Mouse (Mus musculus) embryo, embryonic 11 days (tissue): ENCODE results near the gene Spata2.

ENCODE experiments used
- DNase-seq: peaks from one replicate; pipeline ENCODE4 v3.0.0-alpha.2; 2015

Spata2 gene

DNA sequence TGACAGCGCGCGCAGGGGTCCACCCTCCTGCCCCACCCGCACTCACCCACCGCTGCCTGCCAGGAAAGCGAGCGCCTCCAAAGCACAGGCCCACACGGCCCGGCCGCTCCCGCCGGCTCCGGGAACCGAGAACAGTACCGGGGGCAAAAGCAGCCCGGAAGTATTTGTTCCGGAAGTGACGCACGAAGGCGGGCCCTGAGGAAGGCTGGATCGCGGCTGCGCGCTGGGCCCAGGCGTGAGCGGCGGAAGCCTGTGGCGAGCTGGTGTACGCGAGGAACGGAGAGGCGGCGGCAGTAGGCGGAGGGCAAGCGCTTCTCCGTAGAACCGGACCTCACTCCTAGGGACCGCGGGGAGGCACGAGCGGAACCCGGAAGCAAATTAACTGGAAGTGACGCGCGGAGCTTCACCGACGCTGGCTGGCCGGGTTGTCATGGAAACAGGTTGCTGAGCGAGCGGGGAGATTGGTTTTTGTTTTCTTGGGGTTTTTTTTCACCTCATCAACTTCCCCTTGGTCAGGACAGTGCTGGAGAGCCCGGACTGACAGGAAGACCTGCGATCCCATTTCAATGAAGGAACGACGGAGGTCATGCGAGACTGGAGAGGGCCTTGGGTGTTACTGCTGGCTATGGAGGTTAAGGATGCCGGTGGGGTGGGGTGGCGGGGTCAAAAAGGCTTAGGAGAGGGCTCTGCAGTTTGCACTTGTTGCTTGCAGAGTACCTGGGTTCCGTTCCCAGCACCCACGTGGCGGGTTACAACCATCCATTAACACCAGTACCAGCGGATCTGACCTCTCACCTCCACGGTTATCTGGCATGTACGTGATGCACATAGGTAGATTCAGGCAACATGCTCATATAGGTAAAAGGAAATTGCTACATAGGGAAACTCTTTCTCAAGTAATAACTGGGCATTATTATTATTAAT is at the start of gene Spata2:
Gene Spata2, minus strand, starts transcription at position 175 of the 924 bp plus-strand sequence.
- DNase-seq: peak; percentile 93

DNA sequence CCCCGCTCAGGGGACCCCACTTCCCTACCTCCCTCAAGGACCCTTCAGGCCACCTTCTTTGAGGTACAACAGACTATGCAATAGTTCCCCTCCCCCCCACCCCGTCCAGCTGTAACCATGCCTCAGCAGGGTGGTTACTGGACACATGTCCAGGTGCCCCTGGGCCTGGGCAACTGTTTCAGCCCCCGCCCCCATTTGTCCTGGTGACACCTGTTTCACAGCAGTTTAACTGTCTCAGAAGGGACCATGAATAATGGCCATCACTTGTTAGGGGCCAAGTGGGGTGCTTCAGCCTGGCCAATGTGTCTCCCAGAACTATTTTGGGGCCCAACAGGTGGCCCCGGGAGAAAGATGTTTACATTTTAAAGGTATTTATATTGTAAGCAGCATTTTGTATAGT is 49.7 kb upstream of the Spata2 start:
- DNase-seq: no peak

DNA sequence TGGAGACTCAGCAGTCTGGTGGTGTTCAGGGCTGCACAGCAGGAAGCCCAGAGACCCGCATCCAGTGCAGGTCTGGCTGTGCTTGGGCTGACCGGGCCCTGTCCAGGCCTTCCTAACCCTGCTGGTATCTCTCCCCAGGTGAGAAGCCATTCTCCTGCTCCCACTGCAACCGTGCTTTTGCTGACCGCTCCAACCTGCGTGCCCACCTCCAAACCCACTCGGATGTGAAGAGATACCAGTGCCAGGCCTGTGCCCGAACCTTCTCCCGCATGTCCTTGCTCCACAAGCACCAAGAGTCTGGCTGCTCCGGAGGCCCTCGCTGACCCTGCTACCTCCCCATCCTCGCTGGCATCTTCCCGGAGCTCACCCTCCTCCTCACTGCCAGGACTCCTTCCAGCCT is 49.1 kb upstream of the Spata2 start:
- DNase-seq: no peak

DNA sequence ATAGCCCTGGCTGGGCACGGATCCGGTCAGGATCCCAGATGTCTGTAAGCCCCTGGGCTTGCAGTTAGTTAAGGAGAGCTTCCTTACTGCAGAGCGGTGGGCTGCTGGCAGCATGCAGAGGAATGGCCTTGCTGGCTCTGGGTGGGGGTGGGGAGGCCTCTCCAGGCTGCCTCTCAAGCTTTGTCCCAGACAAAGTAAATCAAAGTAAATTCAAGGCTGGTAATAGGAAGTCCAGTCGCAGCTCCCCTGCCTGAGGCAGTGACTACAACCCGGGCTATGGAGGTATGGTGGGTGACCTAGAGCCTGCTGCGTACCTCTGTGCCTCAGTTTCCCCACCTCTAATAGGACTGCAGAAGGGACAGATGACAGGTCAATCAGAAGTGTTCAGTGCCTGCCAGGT is 48.6 kb upstream of the Spata2 start:
- peak; percentile 68 for DNase-seq

DNA sequence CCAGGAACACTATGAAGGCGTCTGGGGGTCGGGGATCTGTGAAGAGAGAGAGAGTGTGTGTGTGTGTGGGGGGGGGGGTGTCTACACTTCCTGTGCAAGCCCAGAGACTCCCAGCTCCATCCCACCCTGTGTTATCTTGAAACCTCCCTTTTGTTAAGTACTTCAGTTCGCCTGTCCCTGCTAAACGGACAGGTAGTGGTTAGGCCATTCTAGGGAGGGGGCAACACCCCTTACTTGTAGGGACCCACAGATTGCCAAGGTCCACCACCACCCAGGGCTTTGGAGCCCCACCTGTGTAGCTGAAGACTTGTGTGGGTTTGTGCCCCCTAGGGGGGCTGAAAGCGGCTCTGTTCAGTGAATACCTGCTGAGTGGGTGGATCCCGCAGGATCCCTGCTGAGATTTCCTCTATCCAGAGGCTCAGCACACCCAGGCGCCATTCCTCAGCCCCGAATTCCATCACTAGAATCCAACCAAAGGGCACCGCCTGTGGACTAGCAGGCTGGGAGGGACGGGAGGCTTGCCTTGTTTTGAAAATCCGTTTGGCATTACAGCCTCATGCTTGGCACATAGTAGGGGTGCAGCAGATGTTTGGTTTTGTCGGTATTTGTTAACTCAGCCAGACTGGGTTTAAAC is 47.9 kb upstream of the Spata2 start:
- no peak for DNase-seq

DNA sequence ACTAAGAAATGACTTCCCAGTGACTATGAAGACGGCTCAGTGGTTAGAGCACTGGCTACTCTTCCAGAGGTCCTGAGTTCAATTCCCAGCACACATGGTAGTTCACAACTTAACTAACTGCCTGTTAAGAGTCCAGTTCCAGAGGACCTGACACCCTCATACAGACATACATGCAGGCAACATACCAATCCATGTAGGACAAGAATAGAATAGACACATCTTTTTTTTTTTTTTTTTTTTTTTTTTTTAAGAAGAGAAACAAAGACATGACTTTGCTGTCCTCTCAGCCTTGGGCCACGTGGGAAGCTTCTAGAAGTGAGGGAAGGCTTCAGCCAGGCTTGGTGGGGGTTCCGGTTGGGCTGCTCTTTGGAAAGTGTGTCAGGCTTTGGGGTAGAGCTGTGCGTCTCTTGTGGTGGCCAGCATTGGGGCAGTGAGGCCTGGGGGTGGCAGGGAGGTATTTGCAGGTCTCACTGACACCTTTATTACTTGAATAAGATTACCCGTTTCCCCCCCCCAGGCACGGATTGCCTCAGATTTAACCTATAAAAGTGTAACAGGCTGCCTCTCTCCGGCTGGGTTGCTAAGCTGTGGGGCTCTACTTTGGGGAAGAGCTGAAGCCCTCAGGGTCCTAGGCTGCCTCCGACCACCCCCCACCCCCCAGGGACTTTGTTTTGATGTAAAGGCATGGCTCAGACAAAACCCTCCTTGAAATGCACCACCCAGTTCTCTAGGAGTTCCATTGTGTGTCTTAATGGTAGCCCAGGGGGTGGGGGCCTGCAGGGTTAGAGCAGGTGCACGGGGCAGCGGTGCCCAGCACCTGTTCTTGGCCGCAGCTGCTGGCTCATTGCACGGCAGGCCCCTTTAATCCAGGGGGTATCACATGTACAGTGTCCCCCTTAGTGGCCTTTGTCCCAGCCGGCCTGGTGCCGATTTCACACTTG is 47.1 kb upstream of the Spata2 start:
- no peak for DNase-seq

DNA sequence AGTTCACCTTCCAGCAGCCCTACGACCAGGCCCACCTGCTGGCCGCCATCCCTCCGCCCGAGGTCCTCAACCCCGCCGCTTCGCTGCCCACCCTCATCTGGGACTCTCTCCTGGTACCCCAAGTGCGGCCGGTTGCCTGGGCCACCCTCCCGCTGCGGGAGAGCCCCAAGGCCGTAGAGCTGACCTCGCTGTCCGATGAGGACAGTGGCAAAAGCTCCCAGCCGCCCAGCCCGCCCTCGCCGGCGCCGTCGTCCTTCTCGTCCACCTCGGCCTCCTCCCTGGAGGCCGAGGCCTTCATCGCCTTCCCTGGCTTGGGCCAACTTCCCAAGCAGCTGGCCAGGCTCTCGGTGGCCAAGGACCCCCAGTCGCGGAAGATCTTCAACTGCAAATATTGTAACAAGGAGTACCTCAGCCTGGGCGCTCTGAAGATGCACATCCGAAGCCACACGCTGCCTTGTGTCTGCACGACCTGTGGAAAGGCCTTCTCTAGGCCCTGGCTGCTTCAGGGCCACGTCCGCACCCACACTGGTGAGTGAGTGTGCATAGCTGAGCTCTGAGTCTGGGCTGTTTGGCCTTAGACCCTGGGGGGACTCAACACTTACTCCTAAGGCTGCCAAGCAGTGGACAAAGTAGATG is 46.1 kb upstream of the Spata2 start:
- DNase-seq: no peak

DNA sequence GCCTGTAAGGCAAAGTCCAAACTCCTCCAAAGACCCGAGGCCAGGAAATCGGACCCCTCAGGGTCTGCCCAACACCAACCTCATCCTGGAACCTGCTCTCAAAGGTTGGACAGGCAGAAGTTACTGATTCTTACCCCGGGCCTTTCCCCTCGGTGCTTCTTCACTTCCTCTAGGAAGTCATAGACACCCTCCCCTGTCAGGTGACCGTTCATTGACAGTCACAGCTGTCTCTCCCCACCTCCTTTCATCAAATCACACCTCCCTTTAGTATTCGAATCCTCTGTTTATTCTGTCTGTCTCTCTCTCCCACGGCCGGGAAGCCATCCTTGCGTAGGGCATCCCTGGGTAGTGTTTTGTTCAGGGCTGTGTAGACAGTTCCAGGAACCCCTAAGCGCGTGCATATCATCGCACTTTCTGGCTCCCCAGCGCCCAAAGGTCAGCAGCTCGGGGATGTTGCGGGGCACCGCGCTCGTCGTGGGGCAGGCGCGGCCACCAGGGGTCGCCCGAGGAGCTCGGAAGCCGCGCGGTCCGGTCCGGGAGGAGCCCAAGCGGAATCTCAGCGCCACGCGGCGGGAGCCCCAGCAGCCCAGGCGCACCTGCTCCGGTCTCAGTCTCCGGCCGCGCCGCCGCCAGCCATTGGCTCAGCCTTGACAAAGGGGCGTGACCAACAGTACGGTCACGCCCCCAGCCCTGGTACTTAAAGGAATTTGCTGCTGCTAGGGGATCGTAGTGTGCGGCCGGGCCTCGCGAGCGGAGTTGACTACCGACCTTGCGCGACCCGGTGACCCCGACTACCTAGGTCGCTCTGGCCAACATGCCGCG is 45.0 kb upstream of the Spata2 start, which contains the start of gene Snai1:
Gene Snai1, plus strand, starts transcription at position 720 of the 822 bp plus-strand sequence.
- DNase-seq: peak; percentile 100

DNA sequence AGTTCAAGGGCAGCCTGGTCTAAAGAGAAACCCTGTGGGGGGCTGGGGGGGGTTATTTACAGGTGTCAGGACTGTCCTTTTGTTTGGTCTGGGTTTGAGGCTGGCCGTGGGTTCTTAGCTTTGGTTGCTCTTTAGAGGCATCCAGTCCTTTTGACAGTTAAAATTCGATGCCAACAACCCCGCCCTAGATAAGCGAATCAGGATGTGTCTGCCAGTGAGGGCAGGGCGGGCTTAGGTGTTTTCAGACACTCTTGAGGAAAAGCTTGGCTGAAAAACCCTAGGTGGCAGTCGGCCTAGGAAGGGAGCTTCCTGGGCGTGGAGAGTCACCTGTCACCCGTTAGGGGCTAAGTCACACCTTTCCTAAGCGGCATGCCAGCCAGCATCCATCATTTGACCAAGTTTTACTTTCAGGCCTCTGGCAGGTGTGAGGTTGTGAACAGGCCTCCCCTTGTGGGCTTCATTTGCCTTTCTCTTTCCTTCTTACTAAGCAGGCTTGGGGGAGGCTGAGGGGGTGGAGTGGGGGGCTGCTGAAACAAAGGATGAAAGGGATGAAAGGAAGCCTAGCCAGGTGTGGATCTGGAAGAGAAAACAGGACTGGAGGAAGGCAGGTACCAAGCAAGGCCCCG is 43.7 kb upstream of the Spata2 start:
- no peak for DNase-seq

DNA sequence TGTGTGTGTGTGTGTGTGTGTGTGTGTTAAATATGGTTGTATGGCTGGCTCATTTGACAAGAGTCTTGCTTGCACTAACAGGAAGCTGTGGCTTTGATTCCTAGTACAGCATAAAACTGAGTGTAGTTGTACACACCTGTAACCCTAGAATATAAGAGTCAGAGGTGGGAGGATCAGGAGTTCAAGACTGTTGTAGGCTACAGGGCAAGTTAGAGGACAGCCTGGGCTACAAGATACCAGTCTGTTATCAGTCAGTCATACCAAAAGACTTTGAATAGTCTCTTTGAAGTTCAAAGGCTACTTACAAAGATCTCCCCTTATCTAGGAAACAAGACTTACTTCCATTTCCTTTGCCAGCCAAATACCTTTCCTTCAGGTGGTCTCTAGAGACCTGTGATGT is 41.2 kb upstream of the Spata2 start:
- DNase-seq: no peak

DNA sequence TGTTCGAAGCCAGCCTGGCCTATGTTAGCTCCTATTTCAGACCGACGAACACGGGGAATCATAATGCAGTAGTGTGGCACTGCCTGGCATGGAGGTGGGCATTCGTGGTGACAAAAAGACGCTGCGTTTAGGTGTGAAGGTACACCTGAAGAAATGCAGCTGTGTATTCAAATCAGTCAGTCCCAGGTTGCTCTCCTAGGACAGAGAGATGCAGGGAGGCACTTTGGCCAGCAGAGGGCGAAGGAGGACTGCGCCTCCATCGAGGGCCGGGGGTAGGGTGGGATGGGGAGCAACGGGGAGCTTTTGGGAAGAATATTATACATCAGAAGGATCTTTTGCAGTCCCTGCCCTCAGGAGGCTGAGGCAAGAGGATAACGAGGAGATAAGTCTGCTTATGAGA is 39.4 kb upstream of the Spata2 start:
- peak; percentile 82 for DNase-seq

DNA sequence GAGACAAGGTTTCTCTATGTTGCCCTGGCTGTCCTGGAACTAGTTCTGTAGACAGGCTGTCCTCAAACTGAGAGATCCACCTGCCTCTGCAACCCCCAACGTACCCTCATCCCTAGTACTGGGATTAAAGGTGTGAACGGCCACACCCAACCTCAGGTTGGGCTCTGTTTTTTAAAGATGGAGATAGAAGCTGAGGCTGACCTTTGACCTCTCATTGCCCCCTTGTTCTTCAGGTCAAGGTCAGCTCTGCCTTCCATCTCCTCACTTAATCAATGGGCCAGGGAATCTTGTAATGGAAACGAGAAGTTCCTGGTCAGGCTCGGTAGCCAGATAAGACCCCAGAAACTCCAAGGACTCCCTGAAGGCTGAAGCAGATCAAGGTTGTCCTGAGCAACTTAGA is 37.8 kb upstream of the Spata2 start:
- no peak for DNase-seq

DNA sequence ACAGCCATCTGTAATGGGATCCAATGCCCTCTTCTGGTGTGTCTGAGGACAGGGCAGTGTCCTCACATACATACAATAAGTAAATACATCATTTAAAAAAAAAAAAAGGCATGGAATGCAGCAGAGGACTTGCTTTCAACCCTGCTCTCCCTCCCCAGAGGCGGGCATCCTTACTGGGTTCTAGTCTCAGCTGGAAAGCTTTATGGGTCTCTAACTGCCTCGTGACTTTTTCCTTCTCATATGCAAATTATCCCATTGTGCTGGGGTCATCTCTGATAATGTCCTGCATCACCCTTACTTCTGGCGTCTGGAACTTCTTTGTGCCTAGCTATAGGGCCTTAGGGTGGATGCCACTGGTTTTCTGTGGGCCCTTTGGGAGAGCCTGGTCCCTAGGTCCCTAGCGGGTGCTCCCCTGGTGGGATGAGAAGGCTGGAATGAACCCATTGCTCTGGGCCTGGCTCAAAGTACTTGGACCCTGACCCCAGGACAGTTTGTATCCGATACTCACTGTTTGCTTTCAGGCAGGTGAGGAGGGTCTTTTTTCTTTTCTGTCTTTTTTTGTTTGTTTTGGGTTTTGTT is 37.3 kb upstream of the Spata2 start:
- DNase-seq: no peak

DNA sequence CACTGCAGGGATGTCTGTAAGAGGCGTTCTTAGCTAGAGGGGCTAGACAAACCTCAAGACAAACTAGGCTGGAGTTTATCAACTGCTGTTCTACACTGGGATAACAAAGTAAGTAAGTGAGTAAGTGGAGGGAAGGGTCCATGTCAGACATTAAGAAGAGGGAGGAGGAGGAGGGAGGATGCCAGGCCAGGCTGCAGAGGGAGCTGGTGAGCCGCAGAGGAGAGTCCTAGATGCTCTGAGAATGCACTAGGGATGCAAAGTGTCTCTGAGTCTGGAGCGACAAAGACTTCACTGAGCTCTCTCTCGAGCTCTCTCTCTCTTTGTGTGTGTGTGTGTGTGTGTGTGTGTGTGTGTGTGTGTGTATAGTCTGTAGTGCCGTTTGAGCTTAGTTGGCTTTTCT is 35.6 kb upstream of the Spata2 start:
- DNase-seq: peak; percentile 61

DNA sequence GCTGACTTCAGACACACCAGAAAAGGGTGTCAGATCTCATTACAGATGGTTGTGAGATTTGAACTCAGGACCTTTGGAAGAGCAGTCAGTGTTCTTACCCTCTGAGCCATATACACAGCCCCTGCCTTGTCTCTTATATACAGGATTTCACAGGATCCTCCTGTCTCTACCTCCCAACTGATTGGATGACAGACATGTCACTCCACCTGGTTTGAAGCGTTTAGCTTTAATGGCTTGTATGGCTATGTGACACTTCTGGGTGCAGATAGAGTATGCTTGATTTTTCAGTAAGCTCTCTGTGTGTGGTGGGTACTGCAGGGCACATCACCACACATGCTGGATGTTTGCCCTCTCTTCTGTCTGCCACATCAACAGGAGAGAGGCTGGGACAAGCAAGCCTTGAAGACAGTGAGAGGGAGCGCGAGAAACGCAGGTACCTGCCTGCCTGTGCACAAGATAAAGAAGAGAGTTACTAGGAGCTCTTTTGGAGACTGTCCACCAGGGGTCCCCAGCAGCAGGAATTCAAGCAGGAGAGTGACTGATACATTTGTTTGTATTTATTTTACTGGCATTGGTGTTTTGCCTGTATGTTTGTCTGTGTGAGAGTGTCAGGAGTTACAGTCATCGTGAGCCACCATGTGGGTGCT is 27.0 kb upstream of the Spata2 start:
- DNase-seq: no peak

DNA sequence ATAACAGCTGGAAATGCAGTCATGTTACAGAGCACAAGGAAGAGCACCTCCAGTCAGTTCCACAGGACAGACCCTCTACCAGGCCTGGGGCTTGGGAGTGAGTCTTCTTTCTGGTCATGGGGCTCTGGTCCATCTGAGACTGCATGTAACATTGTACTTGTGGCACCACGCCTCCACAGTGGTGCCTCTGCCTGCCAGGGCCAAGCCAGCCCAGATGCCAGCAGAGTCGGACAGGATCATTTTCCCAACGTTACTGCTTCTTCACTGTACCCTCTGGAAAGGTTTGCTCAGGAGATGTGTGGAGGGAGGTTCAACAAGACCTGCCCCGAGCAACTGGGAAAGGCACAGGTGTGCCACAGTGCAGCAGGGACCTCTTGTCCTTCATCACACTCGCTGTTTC is 23.0 kb upstream of the Spata2 start:
- no peak for DNase-seq

DNA sequence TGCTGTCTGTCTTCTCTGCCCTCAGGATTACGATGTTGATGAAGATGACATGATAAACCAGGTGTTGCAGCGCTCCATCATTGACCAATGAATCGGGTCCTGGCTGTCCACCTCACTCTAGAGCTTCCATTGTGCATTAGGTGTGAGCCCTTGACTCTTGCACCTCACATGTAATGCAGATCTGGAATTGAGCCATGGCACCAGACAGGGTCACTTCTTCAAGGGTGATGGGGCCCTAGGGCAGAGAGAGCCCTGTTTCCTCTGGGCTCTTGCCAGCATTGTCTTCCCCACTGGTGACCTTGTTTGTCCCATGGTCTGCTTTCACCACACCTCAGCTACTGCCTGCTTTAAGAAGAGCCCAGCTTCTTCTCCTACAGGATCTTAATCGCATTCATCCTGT is 22.0 kb upstream of the Spata2 start:
- DNase-seq: no peak

DNA sequence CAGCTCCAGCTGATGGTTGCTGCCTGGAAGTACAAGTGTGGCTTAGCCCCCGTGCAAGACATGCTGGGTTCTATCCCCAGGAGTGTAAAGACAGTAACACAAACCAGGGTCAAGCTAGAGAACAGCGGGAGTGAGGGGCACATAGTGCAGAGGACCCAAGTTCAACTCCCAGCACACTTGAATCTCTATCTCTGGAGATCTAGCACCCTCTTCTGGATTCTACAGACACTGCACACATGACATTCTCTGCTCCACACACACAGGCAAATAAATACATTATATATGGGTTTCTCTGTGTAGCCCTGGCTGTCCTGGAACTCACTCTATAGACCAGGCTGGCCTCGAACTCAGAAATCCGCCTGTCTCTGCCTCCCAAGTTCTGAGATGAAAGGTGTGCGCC is 20.3 kb upstream of the Spata2 start:
- no peak for DNase-seq

DNA sequence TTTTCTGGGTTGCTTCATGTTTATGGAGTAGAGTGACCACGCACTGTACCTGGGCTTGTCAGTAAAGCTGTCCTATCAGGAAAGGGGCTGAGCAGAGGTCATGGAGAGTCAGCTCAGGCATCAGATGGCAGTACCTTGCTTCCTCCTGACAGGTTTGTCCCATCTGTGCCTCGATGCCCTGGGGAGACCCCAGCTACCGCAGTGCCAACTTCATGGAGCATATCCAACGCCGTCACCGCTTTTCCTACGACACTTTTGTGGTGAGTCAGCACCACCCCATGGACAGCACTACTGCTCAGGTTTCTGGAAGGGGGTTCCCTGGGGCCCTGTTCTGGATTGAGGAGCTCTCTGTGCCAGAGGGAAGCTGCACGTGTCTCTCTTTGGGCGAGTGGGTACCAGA is 19.7 kb upstream of the Spata2 start:
- DNase-seq: no peak

DNA sequence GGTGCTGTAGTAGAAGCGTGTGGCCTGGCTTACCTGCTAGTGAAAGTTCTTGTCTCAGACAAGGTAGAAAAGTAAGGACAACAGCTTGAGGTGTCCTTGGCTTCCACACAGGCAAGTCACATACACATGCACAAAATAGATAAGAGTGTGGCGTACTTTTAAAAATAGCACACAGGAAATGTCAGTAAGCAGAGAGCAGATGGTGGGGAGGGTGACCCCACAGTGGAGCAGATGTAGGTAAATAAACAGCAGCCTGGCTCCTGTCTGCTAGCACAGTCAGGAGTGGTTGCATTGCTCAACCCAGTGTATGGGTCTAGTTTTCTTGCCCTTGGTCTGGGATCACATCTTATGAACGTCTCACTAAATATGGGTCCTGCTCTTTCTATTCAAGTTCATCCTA is 17.8 kb upstream of the Spata2 start:
- no peak for DNase-seq
